Mouse (Mus musculus) stomach, postnatal 0 days (tissue): ENCODE results near the gene Fto.

Experiments used
- CTCF ChIP-seq: IDR thresholded peaks from 2 replicates; pipeline ENCODE4 v1.5.1; 2016; ENCODE audit warnings: antibody characterized with exemption, low read depth, mild to moderate bottlenecking, moderate library complexity
- EP300 ChIP-seq: optimal IDR thresholded peaks from 2 replicates; pipeline ENCODE3; 2016; ENCODE audit warnings: antibody characterized with exemption

DNA sequence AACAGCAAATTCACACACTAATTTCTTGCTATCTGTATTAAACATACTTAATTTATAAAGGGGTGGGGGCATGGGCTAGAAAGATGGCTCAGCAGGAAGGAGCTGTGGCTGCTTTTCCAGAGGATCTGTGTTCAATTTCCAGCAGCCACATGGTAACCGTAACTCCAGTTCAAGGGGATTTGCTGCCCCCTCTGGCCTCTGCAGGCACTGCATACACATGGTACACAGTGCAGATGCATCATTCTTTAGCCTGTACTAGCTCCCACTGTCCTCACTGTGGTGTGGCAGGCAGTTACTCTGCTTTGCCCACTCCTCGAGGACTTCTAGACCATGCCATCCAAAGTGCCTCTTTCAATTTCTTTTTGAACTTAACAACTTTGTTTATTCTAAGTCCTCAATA, 37.0 kb upstream of the Fto start:
- peak; percentile 47 for TF ChIP-seq CTCF
- no peak for TF ChIP-seq EP300
